Mouse (Mus musculus): ENCODE measurements around the gene Olfr1086. TPM values are rescaled to one million over a fixed set of nuclear protein-coding genes. Genes with fewer than 3 reads are reported as not detected.
"Not testable (repeated sequence)": the region's sequence is repeated elsewhere in the genome, so short reads cannot be mapped to it uniquely, and the experiment has no call there.

Olfr1086 gene
- not detected in 2 replicates for polyA plus RNA-seq (2012; rRNA removed)

- DNase-seq (ENCODE audit: low read depth, low spot score), result no peak
- 77% methylated on average over 2 of the region's 2 CpGs for WGBS
These were observed at the start of gene Olfr1086 for GRCm38 (mm10) chr2:86679992-86680391. TSS of gene Olfr1086 (minus strand) at chr2:86680092.

DNA sequence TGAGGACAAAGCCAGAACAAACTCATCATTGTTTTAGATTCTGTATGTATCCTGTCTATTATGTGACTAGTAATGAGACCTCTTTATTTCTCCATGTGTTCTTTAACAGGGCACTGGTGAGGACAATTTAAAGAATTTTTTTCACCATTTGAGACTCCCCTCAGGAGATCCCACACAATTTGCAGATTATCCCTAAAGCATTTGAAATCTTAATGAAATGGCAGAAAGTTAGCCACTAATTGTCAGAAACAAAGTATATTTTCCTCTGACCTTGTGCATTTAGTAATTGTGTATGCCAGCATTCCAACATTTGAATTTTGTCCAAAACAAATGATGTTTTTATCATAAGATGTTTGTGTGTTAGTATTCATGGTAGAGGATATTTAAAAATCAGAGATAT lies 18.4 kb upstream of the Olfr1086 start, which contains the start of gene Olfr1087:
Olfr1087 (minus strand) TSS at position 101 of the 400 bp plus-strand sequence.
- DNase-seq (ENCODE audit: low read depth, low spot score), result no peak

DNA sequence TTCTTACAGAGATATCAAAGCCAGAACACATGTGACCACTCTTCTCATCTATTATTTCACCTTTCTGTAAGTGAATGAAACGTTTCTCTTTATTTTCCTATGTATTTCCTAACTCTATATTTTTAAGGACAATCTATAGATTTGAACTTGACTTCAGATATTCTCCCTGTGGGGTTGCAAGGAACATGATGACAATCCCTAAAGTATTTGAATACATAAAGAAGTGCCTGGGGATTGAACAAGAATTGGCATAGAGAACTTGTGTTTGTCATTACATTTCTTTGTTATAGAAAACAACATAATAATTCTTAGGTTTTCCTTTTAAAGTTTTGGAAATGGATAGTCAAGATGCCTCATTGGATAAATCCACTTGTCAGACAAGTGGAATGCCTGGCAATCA lies 18.0 kb downstream of the Olfr1086 start, which contains the start of gene Olfr1085:
Olfr1085 (minus strand) TSS at position 101 of the 400 bp plus-strand sequence.
- no peak for DNase-seq (ENCODE audit: low read depth, low spot score)
- WGBS, result 12% methylated on average over 1 of the region's 1 CpGs

DNA sequence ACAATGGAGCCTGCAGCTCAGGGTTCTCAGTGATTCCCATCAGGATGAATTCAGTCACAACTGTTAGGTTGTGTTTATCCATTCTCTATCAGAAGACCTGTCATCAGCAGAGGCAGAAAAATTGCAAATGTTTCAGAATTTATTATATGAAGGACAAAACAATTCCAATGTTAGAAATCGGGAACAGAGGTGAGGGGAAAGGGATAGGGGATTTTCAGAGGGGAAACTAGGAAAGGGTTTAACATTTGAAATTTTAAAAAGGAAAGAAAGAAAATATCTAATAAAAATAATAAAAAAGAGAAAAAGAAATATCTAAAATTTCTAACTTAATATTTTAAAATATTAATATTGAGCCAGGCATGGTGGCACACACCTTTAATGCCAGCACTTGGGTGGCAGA lies 40.3 kb downstream of the Olfr1086 start, which contains the start of gene Olfr1084:
Olfr1084 (minus strand) TSS at position 101 of the 400 bp plus-strand sequence.
- DNase-seq (ENCODE audit: low read depth, low spot score), result not testable (repeated sequence)
- WGBS, result 80% methylated on average over 1 of the region's 1 CpGs

Other genes with a start within 250 kb of the Olfr1086 start
- not detected in 2 replicates for gene Olfr1065, start 229.5 kb downstream of the Olfr1086 start, polyA plus RNA-seq (2012; rRNA removed)
- gene Olfr1066, start 223.8 kb downstream of the Olfr1086 start, polyA plus RNA-seq (2012; rRNA removed), result not detected in 2 replicates
- not detected in 2 replicates for gene Olfr228, start 192.7 kb downstream of the Olfr1086 start, polyA plus RNA-seq (2012; rRNA removed)
- gene Olfr1076, start 171.6 kb downstream of the Olfr1086 start, polyA plus RNA-seq (2012; rRNA removed), result not detected in 2 replicates
- gene Olfr1079, start 137.6 kb downstream of the Olfr1086 start, polyA plus RNA-seq (2012; rRNA removed), result not detected in 2 replicates
- not detected in 2 replicates for gene Olfr1080, start 121.9 kb downstream of the Olfr1086 start, polyA plus RNA-seq (2012; rRNA removed)
- not detected in 2 replicates for gene Olfr1082, start 81.1 kb downstream of the Olfr1086 start, polyA plus RNA-seq (2012; rRNA removed)
- gene Olfr1084, start 40.4 kb downstream of the Olfr1086 start, polyA plus RNA-seq (2012; rRNA removed), result not detected in 2 replicates
- gene Olfr1085, start 18.1 kb downstream of the Olfr1086 start, polyA plus RNA-seq (2012; rRNA removed), result not detected in 2 replicates
- not detected in 2 replicates for gene Olfr1087, start 18.3 kb upstream of the Olfr1086 start, polyA plus RNA-seq (2012; rRNA removed)
- not detected in 2 replicates for gene Olfr1089, start 53.6 kb upstream of the Olfr1086 start, polyA plus RNA-seq (2012; rRNA removed)
- not detected in 2 replicates for gene Olfr1090, start 78.9 kb upstream of the Olfr1086 start, polyA plus RNA-seq (2012; rRNA removed)
- gene Olfr1093, start 102.4 kb upstream of the Olfr1086 start, polyA plus RNA-seq (2012; rRNA removed), result not detected in 2 replicates
- gene Olfr141, start 129.9 kb upstream of the Olfr1086 start, polyA plus RNA-seq (2012; rRNA removed), result not detected in 2 replicates
- not detected in 2 replicates for gene Olfr1094, start 144.6 kb upstream of the Olfr1086 start, polyA plus RNA-seq (2012; rRNA removed)
- not detected in 2 replicates for gene Olfr1095, start 171.6 kb upstream of the Olfr1086 start, polyA plus RNA-seq (2012; rRNA removed)
- not detected in 2 replicates for gene Gm13723, start 194.7 kb upstream of the Olfr1086 start, polyA plus RNA-seq (2012; rRNA removed)
- gene Olfr1097, start 212.1 kb upstream of the Olfr1086 start, polyA plus RNA-seq (2012; rRNA removed), result not detected in 2 replicates
- gene Olfr1098, start 244.5 kb upstream of the Olfr1086 start, polyA plus RNA-seq (2012; rRNA removed), result not detected in 2 replicates